Mouse (Mus musculus) embryonic facial prominence, embryonic 13.5 days (tissue): ENCODE results near the gene Ryr2. TPM values are rescaled to one million over a fixed set of nuclear protein-coding genes. Genes with fewer than 3 reads are reported as not detected.

Experiments
- ATAC-seq: fragments of 200-750 bp; cut with Nextera tagmentation; 2 replicates; pipeline ENCODE4 v1.8.0; 2017; ENCODE audit warnings: low read depth; ENCODE audit not compliant: insufficient number of reproducible peaks, insufficient read depth, low FRiP score, low TSS enrichment
- H3K27ac ChIP-seq: fragments of 300-500 bp; sonication (generic); 2 replicates; pipeline ENCODE4 v1.5.1; 2015; ENCODE audit warnings: moderate library complexity, mild to moderate bottlenecking, inconsistent platforms
- H3K27me3 ChIP-seq: fragments of 300-500 bp; sonication (generic); 2 replicates; pipeline ENCODE4 v1.6.1; 2015; ENCODE audit warnings: mild to moderate bottlenecking, inconsistent platforms
- H3K36me3 ChIP-seq: fragments of 300-500 bp; sonication (generic); 2 replicates; pipeline ENCODE4 v1.6.1; 2015; ENCODE audit warnings: mild to moderate bottlenecking, inconsistent platforms
- H3K4me1 ChIP-seq: fragments of 300-500 bp; sonication (generic); 2 replicates; pipeline ENCODE4 v1.6.1; 2015; ENCODE audit warnings: inconsistent platforms
- H3K4me2 ChIP-seq: fragments of 300-500 bp; sonication (generic); 2 replicates; pipeline ENCODE4 v1.6.1; 2015; ENCODE audit warnings: moderate library complexity, mild to moderate bottlenecking, inconsistent platforms
- H3K4me3 ChIP-seq: fragments of 300-500 bp; sonication (generic); 2 replicates; pipeline ENCODE4 v1.5.1; 2015; ENCODE audit warnings: mild to moderate bottlenecking, inconsistent platforms
- H3K9ac ChIP-seq: fragments of 300-500 bp; sonication (generic); 2 replicates; pipeline ENCODE4 v1.6.1; 2015; ENCODE audit warnings: mild to moderate bottlenecking, inconsistent platforms
- H3K9me3 ChIP-seq: fragments of 300-500 bp; sonication (generic); 2 replicates; pipeline ENCODE4 v1.6.1; 2016; ENCODE audit warnings: inconsistent platforms
- WGBS: fragments of 180-500 bp; shearing (Covaris S2); methylation state at CpG from one replicate; pipeline ENCODE4 v1.1.7; 2015; ENCODE audit warnings: mixed read lengths; 5-methylcytosine and 5-hydroxymethylcytosine counted together
- polyA plus RNA-seq: library from polyadenylated mRNA; unstranded; fragments of >200 nt; fragmentation: Nextera tagmentation; extraction: Ambion mirVana; gene quantifications from 2 replicates; pipeline ENCODE4 v1.2.1, GENCODE M21; 2015

Ryr2 gene
- polyA plus RNA-seq, 1 experiment from 2014 or later: 1.4 TPM

- Histone ChIP-seq H3K4me1 (no peaks in the 10 kb centered on the region), H3K36me3 (no peaks in the 10 kb centered on the region), H3K27me3 (no peaks in the 10 kb centered on the region), H3K4me3 (no peak overlapping the region), H3K27ac (no peak overlapping the region), H3K9me3 (no peaks in the 10 kb centered on the region), H3K4me2 (no peak overlapping the region), H3K9ac (no peak overlapping the region)
- 91% methylated on average over 12 of the region's 12 CpGs for WGBS
- no peak for ATAC-seq
These were observed 368.5 kb downstream of the Ryr2 start for GRCm38 (mm10) chr13:11738211-11738610.

- 95% methylated on average over 4 of the region's 4 CpGs for WGBS
- Histone ChIP-seq H3K36me3 (no peaks in the 10 kb centered on the region), H3K4me2 (no peak overlapping the region), H3K9me3 (no peaks in the 10 kb centered on the region), H3K4me3 (no peak overlapping the region), H3K27ac (no peak overlapping the region), H3K4me1 (no peaks in the 10 kb centered on the region), H3K27me3 (no peaks in the 10 kb centered on the region), H3K9ac (no peak overlapping the region)
- no peak for ATAC-seq
These were observed 390.5 kb downstream of the Ryr2 start for GRCm38 (mm10) chr13:11716216-11716615.

- no peaks in the 10 kb centered on the region for H3K36me3 ChIP-seq
- 82% methylated on average over 7 of the region's 7 CpGs for WGBS
- H3K9me3 ChIP-seq: no peaks in the 10 kb centered on the region
- no peak overlapping the region for H3K4me3 ChIP-seq
- H3K4me2 ChIP-seq: no peak overlapping the region
- ATAC-seq: no peak; the same call in 1 of the 2 replicates
- no peaks in the 10 kb centered on the region for H3K4me1 ChIP-seq
- H3K27ac ChIP-seq: no peak overlapping the region
- H3K27me3 ChIP-seq: no peaks in the 10 kb centered on the region
- no peak overlapping the region for H3K9ac ChIP-seq
These were observed 396.9 kb downstream of the Ryr2 start for GRCm38 (mm10) chr13:11709708-11710471.

- Histone ChIP-seq H3K9ac (no peak overlapping the region), H3K36me3 (no peaks in the 10 kb centered on the region), H3K27ac (no peak overlapping the region), H3K4me1 (no peaks in the 10 kb centered on the region), H3K4me2 (no peak overlapping the region), H3K4me3 (no peak overlapping the region), H3K9me3 (no peaks in the 10 kb centered on the region), H3K27me3 (no peaks in the 10 kb centered on the region)
- no peak for ATAC-seq
- WGBS: 90% methylated on average over 3 of the region's 3 CpGs
These were observed 405.0 kb downstream of the Ryr2 start for GRCm38 (mm10) chr13:11701721-11702120.

- Histone ChIP-seq H3K36me3 (no peaks in the 10 kb centered on the region), H3K9ac (no peak overlapping the region), H3K4me1 (no peaks in the 10 kb centered on the region), H3K4me2 (no peak overlapping the region), H3K27me3 (no peaks in the 10 kb centered on the region), H3K4me3 (no peak overlapping the region), H3K27ac (no peak overlapping the region), H3K9me3 (no peaks in the 10 kb centered on the region)
- no peak for ATAC-seq
- 80% methylated on average over 1 of the region's 1 CpGs for WGBS
These were observed 410.2 kb downstream of the Ryr2 start for GRCm38 (mm10) chr13:11696496-11696895.

- H3K27me3 ChIP-seq: no peaks in the 10 kb centered on the region
- no peak overlapping the region for H3K9ac ChIP-seq
- no peaks in the 10 kb centered on the region for H3K4me1 ChIP-seq
- no peak overlapping the region for H3K27ac ChIP-seq
- H3K9me3 ChIP-seq: no peaks in the 10 kb centered on the region
- no peak overlapping the region for H3K4me3 ChIP-seq
- 90% methylated on average over 4 of the region's 4 CpGs for WGBS
- no peak for ATAC-seq
- no peaks in the 10 kb centered on the region for H3K36me3 ChIP-seq
- H3K4me2 ChIP-seq: no peak overlapping the region
These were observed 424.9 kb downstream of the Ryr2 start for GRCm38 (mm10) chr13:11681802-11682201.

GRCm38 (mm10) chr13:11662815-11663214, 443.9 kb downstream of the Ryr2 start:
- H3K9me3 ChIP-seq: no peaks in the 10 kb centered on the region
- H3K4me3 ChIP-seq: no peak overlapping the region
- no peak overlapping the region for H3K27ac ChIP-seq
- no peaks in the 10 kb centered on the region for H3K36me3 ChIP-seq
- H3K4me2 ChIP-seq: no peak overlapping the region
- H3K4me1 ChIP-seq: no peaks in the 10 kb centered on the region
- no peaks in the 10 kb centered on the region for H3K27me3 ChIP-seq
- ATAC-seq: no peak
- no peak overlapping the region for H3K9ac ChIP-seq

- WGBS: 78% methylated on average over 1 of the region's 1 CpGs
- no peaks in the 10 kb centered on the region for H3K27me3 ChIP-seq
- no peaks in the 10 kb centered on the region for H3K9me3 ChIP-seq
- no peak overlapping the region for H3K27ac ChIP-seq
- no peak overlapping the region for H3K4me2 ChIP-seq
- ATAC-seq: no peak
- H3K9ac ChIP-seq: no peak overlapping the region
- H3K4me1 ChIP-seq: no peaks in the 10 kb centered on the region
- no peaks in the 10 kb centered on the region for H3K36me3 ChIP-seq
- no peak overlapping the region for H3K4me3 ChIP-seq
These were observed 461.9 kb downstream of the Ryr2 start for GRCm38 (mm10) chr13:11644846-11645245.

GRCm38 (mm10) chr13:11636383-11636782, 470.4 kb downstream of the Ryr2 start:
- Histone ChIP-seq H3K9me3 (no peaks in the 10 kb centered on the region), H3K36me3 (no peaks in the 10 kb centered on the region), H3K27ac (no peak overlapping the region), H3K27me3 (no peaks in the 10 kb centered on the region), H3K4me2 (no peak overlapping the region), H3K4me3 (no peak overlapping the region), H3K4me1 (no peaks in the 10 kb centered on the region), H3K9ac (no peak overlapping the region)
- 88% methylated on average over 5 of the region's 5 CpGs for WGBS
- ATAC-seq: no peak

- H3K4me1 ChIP-seq: peaks cover 4% of the 10 kb centered on the region; the same call in 1 of the 2 replicates
- no peak overlapping the region for H3K4me3 ChIP-seq
- H3K4me2 ChIP-seq: no peak overlapping the region
- ATAC-seq: no peak
- H3K27me3 ChIP-seq: no peaks in the 10 kb centered on the region
- no peaks in the 10 kb centered on the region for H3K36me3 ChIP-seq
- no peak overlapping the region for H3K9ac ChIP-seq
- no peaks in the 10 kb centered on the region for H3K9me3 ChIP-seq
- H3K27ac ChIP-seq: no peak overlapping the region
- 28% methylated on average over 7 of the region's 7 CpGs for WGBS
These were observed 482.2 kb downstream of the Ryr2 start for GRCm38 (mm10) chr13:11624513-11624912.

GRCm38 (mm10) chr13:11595431-11595830, 511.3 kb downstream of the Ryr2 start:
- no peaks in the 10 kb centered on the region for H3K27me3 ChIP-seq
- ATAC-seq: no peak
- WGBS: 90% methylated on average over 9 of the region's 9 CpGs
- H3K4me3 ChIP-seq: no peak overlapping the region
- H3K4me1 ChIP-seq: no peaks in the 10 kb centered on the region
- H3K27ac ChIP-seq: no peak overlapping the region
- no peaks in the 10 kb centered on the region for H3K36me3 ChIP-seq
- no peak overlapping the region for H3K9ac ChIP-seq
- no peak overlapping the region for H3K4me2 ChIP-seq
- no peaks in the 10 kb centered on the region for H3K9me3 ChIP-seq

- no peaks in the 10 kb centered on the region for H3K4me1 ChIP-seq
- H3K9me3 ChIP-seq: no peaks in the 10 kb centered on the region
- H3K9ac ChIP-seq: no peak overlapping the region
- H3K4me2 ChIP-seq: no peak overlapping the region
- H3K4me3 ChIP-seq: no peak overlapping the region
- H3K36me3 ChIP-seq: no peaks in the 10 kb centered on the region
- no peak overlapping the region for H3K27ac ChIP-seq
- no peaks in the 10 kb centered on the region for H3K27me3 ChIP-seq
- 72% methylated on average over 7 of the region's 7 CpGs for WGBS
- ATAC-seq: no peak
These were observed 521.5 kb downstream of the Ryr2 start for GRCm38 (mm10) chr13:11585283-11585682.
